Mouse (Mus musculus) gonadal fat pad, adult 2 months (tissue): ENCODE measurements around the gene Ncf2. TPM values are rescaled to one million over a fixed set of nuclear protein-coding genes. Genes with fewer than 3 reads are reported as not detected.
"Not testable (repeated sequence)": the region's sequence is repeated elsewhere in the genome, so short reads cannot be mapped to it uniquely, and the experiment has no call there.

Experiments used
- DNase-seq: peaks from one replicate; pipeline ENCODE4 v3.0.0-alpha.2; 2012; ENCODE audit warnings: low read depth
- polyA plus RNA-seq: library from polyadenylated mRNA; depleted of rRNA; stranded (reverse); fragments of >200 nt; gene quantifications from 2 replicates; pipeline ENCODE4 v1.2.3, GENCODE M21; 2012; rRNA removed

Gene Ncf2
- 65.7 and 76.4 TPM in 2 replicates for polyA plus RNA-seq

DNA sequence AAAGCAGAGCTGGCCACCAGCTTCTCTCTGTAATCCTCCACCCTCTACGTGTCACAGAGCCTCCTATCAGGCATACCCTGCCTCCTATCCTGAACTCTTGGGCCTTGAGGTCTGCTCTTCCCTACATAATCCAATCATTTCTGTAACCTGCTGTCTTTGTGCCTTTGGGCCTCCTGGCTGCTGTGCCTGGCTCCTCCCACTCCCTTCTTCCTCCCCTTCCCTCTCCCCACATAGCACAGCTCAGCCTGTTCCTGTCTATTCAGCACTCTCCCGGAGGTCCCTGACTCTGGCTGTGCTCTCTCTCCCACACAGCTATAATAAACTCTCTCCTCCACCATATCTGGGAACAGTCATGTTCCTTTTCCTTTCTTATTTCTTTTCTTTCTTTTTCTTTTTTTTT lies at the start of gene Ncf2:
Gene Ncf2, plus strand, starts transcription at position 298 of the 400 bp plus-strand sequence.
- DNase-seq: no peak

DNA sequence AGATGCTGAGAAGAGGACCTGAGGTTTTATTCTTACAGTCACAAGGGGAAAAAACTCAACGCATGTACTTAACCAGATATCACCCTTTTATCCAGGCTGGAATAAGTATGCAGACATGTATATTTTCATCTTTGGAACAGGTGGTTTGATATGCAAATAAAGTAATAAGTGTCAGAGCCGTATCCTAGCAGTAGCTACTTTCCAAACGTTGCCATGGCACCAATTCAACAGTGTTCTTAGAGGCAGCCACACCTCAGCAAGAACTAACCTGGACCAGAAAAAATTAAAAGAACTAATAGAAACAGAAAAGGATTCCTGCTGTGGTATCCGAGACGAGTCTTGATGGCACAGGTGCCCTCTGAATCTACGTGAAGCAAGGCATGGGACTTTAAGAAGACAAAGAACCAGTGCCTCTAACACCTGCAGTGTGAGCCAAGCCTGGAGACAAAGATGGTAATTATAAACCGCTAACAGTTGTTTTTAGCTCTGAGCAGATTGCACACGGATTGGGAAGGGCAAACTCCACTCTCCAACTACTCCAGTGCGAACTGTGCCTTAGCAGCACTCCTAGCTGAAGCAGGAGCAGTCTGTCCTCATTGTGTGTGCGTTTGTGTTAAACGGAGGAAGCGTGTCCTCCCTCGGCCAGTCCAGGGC lies 49.6 kb upstream of the Ncf2 start, which contains the start of gene Apobec4:
Gene Apobec4, plus strand, starts transcription at position 240 of the 654 bp plus-strand sequence.
- DNase-seq: no peak

DNA sequence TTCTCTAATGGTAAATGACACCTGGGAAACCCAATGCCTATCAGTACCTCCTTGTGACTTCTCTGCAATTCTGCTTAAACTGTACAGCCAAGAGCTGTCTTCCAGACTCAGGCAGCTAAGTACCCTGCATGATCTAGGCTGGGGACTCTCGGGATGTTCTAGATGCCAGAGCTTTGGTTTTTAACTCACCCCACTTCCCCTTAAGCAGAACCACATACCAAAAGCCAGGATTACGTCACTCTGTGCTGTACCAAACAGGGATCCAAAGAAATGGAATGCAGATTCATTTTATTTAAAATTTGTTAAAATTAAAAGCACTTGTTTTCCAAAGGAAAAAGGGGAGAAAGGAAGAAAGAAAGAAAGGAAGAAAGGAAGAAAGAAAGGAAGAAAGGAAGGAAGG lies 38.2 kb upstream of the Ncf2 start:
- DNase-seq: no peak

DNA sequence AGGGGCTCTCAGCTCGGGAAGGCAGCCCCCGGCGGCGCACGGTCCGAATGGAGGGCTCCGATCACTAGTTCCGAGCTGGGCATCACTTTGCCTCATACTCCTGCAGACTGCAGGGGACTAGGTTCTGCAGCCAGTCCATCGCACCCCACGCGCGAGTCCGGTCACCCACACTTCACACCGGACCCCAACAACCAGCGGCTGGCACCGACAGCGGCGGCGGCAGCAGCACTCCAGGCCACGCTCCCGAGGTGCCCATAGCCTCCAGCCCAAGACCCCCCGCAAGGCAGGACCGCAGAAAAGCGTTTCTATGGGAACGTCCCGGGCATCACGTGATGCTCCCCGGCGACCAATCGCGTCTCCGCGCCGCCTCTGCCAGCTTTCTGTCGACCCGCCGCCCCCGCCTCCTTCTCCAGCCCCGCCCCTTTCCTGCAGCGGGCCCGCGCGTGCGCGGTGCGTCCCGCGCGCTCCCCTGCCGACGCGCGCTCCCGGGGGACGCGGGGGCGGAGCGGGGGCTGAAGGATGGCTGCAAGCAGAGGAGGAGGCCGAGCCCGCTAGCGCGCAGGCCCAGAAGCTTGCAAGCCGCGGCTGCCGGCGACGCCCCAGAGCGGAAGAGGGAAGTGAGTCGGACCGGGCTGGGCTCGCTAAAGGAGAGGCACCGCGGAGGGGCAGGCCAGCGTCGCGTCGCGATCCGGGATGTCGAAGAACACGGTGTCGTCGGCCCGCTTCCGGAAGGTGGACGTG lies 33.8 kb upstream of the Ncf2 start, which contains the start of the genes Rgl1 and Arpc5:
Gene Rgl1, minus strand, starts transcription at position 320 of the 741 bp plus-strand sequence.
Gene Arpc5, plus strand, starts transcription at position 511 of the 741 bp plus-strand sequence.
- peak; percentile 33 for DNase-seq

DNA sequence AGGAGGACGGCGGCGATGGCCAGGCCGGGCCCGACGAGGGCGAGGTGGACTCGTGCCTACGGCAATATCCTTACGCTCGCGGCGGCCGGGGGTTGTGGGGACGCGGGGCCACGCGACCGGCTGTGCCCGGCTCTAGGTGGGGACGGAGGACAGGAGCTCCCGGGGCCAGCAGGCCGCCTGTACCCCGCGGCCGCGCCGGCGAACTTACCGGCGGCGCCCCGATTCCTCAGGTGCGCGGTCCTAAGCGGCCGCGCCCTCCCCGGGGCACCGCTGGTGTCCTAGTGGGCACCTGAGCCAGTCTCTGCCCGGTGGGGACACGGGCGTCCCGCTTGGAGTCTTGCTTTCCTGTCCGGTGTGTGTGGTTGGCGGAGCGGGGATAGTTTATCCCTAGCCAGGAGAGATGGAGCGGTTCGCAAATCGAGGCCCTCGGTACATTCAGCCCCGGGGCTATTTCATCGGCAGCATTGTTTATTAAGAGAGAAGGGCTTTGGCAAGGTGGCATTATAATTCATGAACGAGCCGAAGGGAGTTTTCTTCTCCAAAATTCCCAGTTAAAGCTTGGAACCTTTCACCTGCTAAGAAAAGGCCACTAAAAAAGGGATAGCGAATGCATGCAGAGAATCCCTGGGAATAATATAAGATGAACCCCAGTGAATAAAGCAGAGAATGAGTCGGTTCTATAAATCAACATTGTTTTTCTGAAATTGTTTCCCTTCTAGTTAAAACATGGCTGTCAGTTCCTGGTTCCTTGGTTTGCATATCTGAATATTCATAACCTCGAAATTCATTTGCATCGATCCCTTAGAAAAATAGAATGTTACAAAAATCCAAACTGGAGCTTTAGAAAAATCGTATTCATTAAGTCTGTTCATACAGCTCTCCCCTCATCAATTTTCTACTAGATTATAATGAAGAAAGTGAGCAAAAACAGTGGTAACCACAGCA lies 32.9 kb upstream of the Ncf2 start:
- no peak for DNase-seq

DNA sequence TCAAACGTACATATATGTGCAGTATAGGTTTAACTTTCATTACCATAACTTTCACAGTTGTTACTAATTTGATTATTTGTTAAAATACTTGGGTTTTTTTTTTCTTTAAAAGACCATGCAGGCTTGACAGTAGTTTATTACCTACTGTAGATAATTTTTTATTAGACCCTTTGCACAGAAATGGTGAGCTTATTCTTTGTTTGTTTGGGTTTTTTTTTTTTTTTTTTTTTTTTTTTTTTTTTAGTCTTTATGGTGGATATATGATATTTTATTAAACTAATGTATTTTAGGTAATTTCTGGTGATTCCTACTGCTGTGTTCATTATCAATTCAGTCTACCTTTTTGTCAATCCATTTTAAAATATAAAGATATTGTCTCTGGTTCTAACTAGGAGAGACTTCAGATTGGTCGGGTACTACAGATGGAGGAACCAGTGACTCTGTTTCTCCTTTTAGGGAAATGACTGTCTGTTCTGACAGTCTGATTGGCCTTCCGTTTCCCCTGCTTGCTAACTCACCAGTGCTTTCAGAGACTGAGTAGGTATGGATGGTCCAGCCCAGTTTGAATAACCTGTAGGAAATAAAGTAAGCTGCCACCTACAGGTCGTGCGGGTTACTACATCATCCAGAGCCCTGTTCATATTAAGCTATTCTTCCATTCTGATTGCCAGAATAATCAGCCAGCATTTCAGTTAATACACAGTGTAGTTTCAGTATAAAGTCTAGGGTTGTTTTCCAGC lies 32.1 kb upstream of the Ncf2 start:
- peak; percentile 34 for DNase-seq

DNA sequence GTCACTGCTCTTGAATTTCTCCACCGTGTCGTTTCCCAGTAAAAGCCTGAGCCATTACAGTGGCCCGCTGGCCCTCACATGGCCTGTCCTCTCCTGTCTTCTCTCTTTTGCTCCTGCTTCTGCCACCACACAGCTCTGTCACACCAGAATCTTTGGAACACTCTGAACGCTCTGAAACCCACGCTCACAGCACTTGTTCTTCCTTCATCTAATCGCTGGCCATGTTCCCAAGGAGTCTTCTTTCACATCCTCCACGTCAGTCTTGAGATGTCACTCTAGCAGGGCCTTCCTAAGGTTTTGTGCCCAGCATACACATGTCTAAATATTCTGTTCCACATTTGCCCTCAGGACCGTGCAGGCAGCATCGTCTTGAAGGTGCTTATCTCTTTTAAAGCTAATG lies 29.0 kb upstream of the Ncf2 start:
- DNase-seq: no peak

DNA sequence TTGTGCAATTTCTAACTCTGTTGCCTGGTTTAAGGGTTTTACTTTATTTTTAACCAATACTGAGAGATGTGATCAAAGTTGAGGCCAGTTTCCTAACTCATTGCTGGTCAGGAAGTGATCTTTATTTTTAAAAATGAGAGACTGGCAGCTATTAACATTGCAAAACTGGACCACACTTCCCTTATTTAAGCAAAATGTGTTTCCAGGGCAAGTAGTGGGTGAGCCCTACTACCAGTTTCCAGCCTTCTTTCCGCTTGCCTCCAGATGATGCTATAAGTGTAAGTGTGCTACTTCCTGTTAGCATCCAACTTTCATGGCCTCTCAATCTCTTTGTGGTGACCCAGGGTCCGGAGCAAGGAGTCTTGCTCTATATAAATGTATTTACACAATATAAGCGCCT lies 25.4 kb upstream of the Ncf2 start:
- DNase-seq: not testable (repeated sequence)

DNA sequence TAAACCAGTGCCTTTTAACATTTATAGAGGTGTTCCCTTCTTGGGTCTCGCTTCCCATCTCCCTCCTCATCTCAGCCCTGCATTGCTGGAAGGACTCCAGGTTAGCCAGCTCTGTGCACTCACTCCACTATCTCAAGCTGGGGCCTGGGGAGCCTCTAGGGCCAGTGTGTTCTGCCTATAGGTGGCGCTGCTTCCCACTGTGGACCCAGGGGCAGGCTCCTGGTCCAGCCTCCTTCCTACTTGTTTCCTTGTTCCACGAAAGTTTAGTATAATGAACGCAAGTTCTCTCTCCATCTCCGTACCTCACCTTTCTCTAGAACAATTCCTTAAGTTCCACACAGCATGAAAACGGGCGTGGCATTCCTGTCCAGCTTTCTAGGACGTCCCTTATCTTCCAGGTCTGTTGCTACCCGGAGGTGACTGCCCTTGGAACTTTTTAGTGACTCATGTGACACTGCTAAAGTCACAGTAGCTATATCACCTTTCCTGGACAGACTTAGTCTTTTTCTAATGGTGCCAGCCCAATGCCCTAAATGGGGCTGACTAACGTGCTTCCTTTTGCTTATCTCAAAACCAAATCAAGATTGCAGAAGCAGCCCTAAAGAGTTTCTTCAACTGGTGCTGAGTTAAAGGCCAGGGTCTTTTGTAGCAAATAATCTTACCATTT lies 20.8 kb upstream of the Ncf2 start:
- DNase-seq: no peak

DNA sequence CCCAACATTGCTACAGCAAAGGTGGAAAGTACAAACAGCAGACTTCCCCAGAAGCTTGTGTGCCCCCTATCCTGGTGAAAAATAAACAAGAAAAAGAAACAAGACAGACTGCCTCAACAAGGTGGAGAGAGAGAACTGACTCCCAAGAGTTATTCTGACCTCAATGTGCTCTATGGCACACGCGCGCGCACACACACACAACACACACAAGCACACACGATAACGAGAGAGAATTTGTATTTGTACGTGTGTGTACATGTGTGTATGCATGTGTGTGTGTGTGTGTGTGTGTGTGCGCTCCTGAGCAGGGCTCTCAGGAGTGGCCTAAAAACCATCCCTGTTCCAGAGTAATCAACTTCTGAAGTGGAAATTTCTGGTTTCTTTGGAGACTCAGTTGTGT lies 15.4 kb upstream of the Ncf2 start:
- no peak for DNase-seq

DNA sequence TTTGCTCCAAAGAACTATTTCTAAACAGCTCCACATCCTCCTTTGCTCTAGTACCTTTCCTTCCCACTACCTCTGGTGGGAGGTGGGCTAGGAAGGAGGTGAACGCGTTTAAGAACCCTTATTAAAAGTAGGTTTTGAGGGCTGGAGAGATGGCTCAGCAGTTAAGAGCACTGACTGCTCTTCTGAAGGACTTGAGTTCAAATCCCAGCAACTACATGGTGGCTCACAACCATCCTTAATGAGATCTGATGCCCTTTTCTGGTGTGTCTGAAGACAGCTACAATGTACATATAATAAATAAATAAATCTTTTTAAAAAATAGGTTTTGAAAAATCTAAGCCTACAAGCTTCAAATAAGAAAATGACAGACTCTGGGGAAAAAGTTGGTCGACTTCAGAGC lies 14.5 kb upstream of the Ncf2 start:
- DNase-seq: not testable (repeated sequence)

DNA sequence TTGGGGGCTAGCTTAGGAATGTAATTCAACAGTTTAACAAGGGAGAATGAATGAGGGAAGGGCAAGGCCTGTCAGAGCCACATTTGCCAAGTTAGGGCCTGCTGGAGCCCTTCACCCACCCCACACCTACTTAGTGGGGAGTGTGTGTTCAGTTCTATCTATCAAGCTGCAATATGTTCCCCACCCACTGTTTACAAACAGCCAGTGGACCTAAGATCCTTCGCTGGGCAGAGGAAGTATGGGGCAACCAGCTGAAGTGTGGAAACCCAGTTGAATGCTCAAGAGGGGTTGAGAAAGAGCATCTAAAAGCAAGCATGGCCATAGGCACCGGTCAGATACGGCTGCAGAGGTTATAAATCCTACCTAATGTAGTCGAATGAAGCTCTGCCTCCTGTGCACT lies 13.0 kb upstream of the Ncf2 start:
- no peak for DNase-seq

DNA sequence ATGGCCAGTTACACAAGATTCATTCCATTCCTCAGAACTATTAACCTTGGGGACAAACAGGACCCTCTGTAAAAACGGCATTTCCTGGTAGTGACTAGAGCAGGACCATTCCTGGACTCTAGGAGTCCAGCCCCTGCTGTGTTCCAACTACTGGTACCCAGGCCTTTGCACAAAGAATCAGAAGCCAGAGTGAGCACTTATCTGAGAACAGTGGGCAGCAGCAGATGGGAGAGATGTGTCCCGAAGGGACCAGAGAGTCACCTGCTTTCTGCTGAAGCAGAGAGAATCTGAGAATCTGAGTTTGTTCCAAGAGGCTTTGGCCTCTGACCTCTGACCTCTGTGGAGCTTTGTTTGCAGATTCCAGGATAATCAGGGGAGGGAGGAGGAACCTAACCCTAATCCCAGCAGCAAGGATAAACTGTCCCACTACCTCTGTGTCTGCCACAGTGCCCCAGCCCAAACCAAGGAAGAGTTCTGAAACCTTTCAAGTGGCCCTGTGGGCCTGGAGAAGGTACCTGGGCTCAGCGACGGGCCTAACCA lies 11.8 kb upstream of the Ncf2 start:
- DNase-seq: no peak

DNA sequence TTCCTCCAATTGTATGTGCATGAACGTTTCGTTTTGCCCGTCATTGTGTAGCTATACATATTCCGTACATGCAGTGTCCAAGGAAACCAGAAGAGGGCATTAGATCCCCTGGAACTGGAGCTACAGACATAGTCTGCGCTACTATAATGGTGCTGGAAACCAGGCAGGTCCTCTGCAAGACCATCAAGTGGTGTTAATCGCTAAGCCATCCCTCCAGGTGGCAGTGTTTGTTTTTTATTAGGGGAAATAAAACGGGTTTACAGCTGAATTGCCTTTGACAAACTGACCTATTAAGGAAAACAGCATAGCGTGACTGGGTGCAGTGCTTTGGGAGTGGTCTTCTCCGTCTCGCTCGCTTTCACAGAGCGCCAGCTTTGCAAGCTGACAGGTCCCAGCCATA lies 9.7 kb upstream of the Ncf2 start:
- no peak for DNase-seq

DNA sequence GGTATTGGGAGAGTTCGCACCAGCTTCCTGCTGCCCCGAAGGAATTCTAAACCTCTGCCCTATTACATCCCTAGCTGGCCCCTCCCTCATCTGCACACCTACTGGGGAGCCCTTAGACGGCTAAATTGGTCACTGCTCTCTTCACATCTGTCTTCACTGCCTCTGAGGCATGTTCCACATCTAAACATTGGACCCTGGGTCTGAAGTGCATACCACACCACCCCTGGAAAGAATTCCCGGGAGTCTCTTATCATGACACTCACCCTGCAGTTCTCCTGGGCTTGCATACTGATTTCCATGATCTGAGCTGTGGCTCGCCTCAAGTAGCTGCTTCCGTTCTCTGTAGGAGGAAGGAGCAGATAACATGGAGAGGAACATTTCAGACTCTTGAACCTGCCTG lies 9.2 kb upstream of the Ncf2 start:
- DNase-seq: no peak

DNA sequence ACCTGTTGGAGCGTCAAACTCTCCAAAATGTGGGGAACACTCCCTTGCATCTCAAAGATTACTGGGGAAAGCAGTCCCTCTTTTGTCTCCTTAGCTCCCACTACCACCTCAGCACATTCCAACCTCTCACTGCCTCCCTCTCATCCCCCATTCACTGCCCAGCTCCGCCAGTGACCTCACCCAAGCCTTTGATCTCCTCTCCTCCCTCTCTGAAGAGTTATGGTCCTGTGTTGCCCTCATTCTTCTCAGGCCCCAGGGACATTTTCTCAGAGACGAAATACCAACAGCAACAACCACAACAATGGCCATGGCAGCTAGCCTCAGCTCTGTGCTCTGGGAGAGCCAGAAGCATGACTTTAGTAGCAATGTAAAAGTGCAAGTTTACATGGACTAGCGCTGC lies 8.7 kb upstream of the Ncf2 start:
- no peak for DNase-seq

DNA sequence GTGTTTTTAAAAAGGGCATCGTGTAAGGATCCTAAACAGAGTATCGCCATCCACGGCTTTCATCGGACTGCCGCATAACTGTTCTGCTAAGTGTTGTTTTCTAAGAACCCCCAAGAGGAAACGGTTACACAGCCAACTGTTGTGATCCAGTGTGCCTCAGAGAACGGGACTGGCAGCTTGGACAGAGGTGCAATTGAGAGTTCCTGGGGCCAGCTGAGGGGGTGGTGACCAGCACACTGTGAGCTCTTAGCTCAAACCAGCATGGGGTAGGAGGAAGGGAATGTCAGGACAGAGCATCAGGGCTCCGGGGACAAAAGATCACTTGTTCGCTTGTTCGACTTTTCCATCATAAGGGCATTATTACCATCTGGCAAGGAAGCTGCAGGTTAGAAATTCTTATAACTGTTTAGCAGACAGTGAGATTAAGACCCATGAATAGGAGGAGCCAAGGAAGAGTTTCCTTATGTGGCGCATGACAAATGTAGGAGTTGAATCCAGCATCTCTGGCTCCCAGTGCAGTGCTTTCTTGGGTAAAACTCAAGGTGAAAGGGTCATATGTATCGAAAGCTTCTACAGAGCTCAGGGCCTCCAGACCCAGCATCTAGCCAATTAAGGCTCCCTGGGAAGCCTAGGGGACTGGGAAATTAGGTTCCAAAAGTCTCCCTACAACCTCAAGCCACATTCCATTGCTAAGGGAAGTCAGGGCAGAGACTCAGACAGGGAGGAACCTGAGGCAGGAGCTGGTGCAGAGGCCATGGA lies 7.1 kb upstream of the Ncf2 start:
- no peak for DNase-seq

DNA sequence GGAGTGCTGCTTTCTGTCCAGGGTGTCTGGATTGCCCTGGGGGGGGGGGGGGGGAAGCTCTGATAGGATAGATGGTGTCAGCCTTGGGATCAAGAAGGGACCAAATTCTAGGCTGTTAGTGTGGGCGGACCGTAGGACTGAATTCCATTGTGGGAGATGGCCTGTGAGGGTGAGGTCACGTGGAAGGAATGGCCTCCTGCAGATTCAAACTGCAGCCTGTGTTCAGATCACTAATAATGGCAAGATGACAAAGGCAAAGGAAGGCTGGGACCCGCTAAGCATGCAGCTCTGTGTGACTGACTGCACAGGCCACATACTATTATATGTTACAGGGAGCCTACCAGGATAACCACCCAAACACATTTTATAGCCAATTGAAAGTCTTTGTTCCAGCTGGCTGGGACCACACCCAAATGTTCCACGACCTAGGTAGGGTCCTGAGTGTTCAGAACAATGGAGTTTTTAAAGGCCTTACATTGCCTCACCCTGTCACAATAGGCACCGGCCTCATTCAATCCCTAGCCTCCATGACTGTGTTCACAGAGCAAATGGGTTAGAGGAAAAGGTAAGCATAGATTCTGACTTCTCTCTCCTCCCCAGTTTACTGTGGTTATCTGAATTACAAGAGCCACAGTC lies 6.4 kb upstream of the Ncf2 start:
- no peak for DNase-seq

DNA sequence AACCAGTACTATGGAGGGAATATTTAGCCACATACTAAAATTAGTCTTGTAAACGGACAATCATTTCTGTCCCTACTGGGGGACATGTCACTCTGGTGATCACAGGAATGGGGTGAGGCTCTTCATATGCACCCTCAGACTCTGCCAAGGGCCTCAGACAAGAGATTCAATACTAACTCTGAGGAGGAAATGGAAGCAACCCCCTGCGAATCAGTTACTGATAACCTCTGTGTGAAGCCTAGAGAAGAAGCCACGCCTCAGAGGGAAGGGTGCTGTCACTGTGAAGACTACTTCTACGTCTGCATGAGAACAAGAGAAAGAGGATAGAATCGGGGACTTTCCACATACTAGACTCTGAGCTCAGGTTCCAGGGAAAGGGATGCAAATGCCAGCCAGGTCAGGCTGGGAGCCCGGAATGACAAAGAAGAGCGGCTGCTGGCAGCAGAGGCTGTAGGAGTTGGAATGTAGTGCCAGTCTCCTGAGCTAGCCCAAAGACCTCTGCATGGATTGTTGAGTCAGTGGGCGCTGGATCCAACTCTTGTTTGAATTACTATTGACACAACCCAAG lies 4.2 kb upstream of the Ncf2 start:
- DNase-seq: no peak
